Mouse (Mus musculus) lung, adult 2 months (tissue): Measurements from ENCODE around the gene Emilin2. TPM values are rescaled to one million over a fixed set of nuclear protein-coding genes. Genes with fewer than 3 reads are reported as not detected.

Experiments
- DNase-seq: peaks from one replicate; pipeline ENCODE4 v3.0.0; 2022
- H3K4me1 ChIP-seq: fragments of 200-500 bp; 2 replicates; pipeline ENCODE4 v1.6.1; 2011; ENCODE audit warnings: low read length; ENCODE audit not compliant: control insufficient read depth, insufficient read depth
- H3K4me3 ChIP-seq: fragments of 200-500 bp; replicated peaks from 2 replicates; pipeline ENCODE3; 2011; ENCODE audit warnings: low read depth, mild to moderate bottlenecking, control low read depth, low read length; ENCODE audit errors: extremely low read depth
- CTCF ChIP-seq: fragments of 200-500 bp; IDR thresholded peaks from 2 replicates; pipeline ENCODE4 v1.5.1; 2011; ENCODE audit warnings: mild to moderate bottlenecking, low read length, control low read depth; ENCODE audit not compliant: insufficient read depth
- POLR2A ChIP-seq: fragments of 200-500 bp; IDR thresholded peaks from 2 replicates; pipeline ENCODE4 v1.6.1; 2011; ENCODE audit warnings: low read depth, mild to moderate bottlenecking, control low read depth, low read length, borderline replicate concordance; ENCODE audit errors: extremely low read depth
- WGBS: fragments of 180-500 bp; shearing (Covaris S2); methylation state at CpG from one replicate; pipeline ENCODE4 v1.1.7; 2018; 5-methylcytosine and 5-hydroxymethylcytosine counted together
- polyA plus RNA-seq: library from polyadenylated mRNA; depleted of rRNA; stranded (reverse); fragments of >200 nt; gene quantifications from 2 replicates; pipeline ENCODE4 v1.2.3, GENCODE M21; 2012

Emilin2 gene
- polyA plus RNA-seq, 1 experiment = 17.3 TPM

- TF ChIP-seq CTCF (no peak), POLR2A (no peak)
- Histone ChIP-seq H3K4me1 (0 out of 2 replicates have a peak, but pooled peaks cover 2% of the 10 kb centered on the region), H3K4me3 (no peak overlapping the region)
- WGBS = 83% methylated on average over 6 of the region's 6 CpGs
- DNase-seq = no peak
Observed at GRCm38 (mm10) chr17:71306091-71306490, 5.7 kb downstream of the Emilin2 start.

GRCm38 (mm10) chr17:71303444-71303843, 8.3 kb downstream of the Emilin2 start:
- WGBS = 41% methylated on average over 6 of the region's 6 CpGs
- no peaks in the 10 kb centered on the region for H3K4me1 ChIP-seq
- DNase-seq = no peak
- TF ChIP-seq CTCF = no peak
- no peak for TF ChIP-seq POLR2A
- H3K4me3 ChIP-seq = no peak overlapping the region

GRCm38 (mm10) chr17:71301413-71301812, 10.4 kb downstream of the Emilin2 start:
- no peak for DNase-seq
- no peaks in the 10 kb centered on the region for H3K4me1 ChIP-seq
- TF ChIP-seq POLR2A = no peak
- TF ChIP-seq CTCF = no peak
- H3K4me3 ChIP-seq = no peak overlapping the region
- WGBS = 76% methylated on average over 5 of the region's 5 CpGs

GRCm38 (mm10) chr17:71300338-71300737, 11.4 kb downstream of the Emilin2 start:
- no peaks in the 10 kb centered on the region for H3K4me1 ChIP-seq
- TF ChIP-seq POLR2A = no peak
- no peak for TF ChIP-seq CTCF
- 52% methylated on average over 2 of the region's 2 CpGs for WGBS
- H3K4me3 ChIP-seq = no peak overlapping the region
- peak; percentile 33 for DNase-seq

GRCm38 (mm10) chr17:71299879-71300278, 11.9 kb downstream of the Emilin2 start:
- Histone ChIP-seq H3K4me1 (no peaks in the 10 kb centered on the region), H3K4me3 (no peak overlapping the region)
- TF ChIP-seq POLR2A (no peak), CTCF (no peak)
- WGBS = 83% methylated on average over 4 of the region's 4 CpGs
- DNase-seq = no peak

- H3K4me3 ChIP-seq = no peak overlapping the region
- DNase-seq = no peak
- H3K4me1 ChIP-seq = no peaks in the 10 kb centered on the region
- TF ChIP-seq CTCF = no peak
- no peak for TF ChIP-seq POLR2A
- WGBS = 57% methylated on average over 3 of the region's 3 CpGs
Observed at GRCm38 (mm10) chr17:71294570-71294969, 17.2 kb downstream of the Emilin2 start.

- no peak for TF ChIP-seq CTCF
- no peak for TF ChIP-seq POLR2A
- H3K4me1 ChIP-seq = no peaks in the 10 kb centered on the region
- WGBS = 45% methylated on average over 4 of the region's 4 CpGs
- H3K4me3 ChIP-seq = no peak overlapping the region
- no peak for DNase-seq
Observed at GRCm38 (mm10) chr17:71292897-71293296, 18.9 kb downstream of the Emilin2 start.

GRCm38 (mm10) chr17:71291897-71292420, 19.8 kb downstream of the Emilin2 start:
- 82% methylated on average over 6 of the region's 6 CpGs for WGBS

GRCm38 (mm10) chr17:71290486-71291410, 21.0 kb downstream of the Emilin2 start:
- H3K4me1 ChIP-seq = no peaks in the 10 kb centered on the region
- WGBS = 78% methylated on average over 7 of the region's 7 CpGs
- DNase-seq = no peak
- no peak overlapping the region for H3K4me3 ChIP-seq
- TF ChIP-seq CTCF = no peak
- no peak for TF ChIP-seq POLR2A

More at GRCm38 (mm10) chr17:71291897-71292420, 19.8 kb downstream of the Emilin2 start:
- Histone ChIP-seq H3K4me3 (no peak overlapping the region), H3K4me1 (no peaks in the 10 kb centered on the region)
- no peak for TF ChIP-seq CTCF
- DNase-seq = no peak
